Mouse (Mus musculus) thymus, postnatal 36 days (tissue): Measurements from ENCODE around the gene Arl3.

Source experiments
- DNase-seq, 2 experiments: peaks; one replicate each; pipeline ENCODE4 v3.0.0; 2022; ENCODE audit warnings: mixed read lengths in 2 of 2

The Arl3 gene

GRCm38 (mm10) chr19:46516667-46517528 lies 56.1 kb downstream of the Arl3 start:
- peak; percentile 50 to 72 for DNase-seq

DNA sequence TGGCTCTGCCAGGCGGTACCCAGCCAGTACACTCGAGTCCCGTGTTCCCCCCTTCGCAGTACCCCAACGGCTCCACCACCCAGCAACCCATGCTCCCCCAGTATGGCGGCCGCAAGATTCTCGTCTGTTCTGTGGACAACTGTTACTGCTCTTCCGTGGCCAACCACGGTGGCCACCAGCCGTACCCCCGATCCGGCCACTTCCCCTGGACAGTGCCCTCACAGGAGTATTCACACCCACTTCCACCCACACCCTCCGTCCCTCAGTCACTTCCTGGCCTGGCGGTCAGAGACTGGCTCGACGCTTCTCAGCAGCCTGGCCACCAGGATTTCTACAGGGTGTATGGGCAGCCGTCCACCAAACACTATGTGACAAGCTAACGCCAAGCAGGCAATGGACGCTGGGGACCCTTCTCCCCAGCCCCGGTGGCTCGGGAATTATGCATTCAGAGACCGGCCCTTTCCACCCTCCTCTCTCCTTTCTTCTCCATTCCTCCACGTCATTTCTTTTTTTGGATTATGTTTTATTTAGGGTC lies 57.6 kb downstream of the Arl3 start:
- DNase-seq = peak in 1 of 2 experiments; percentile 28

DNA sequence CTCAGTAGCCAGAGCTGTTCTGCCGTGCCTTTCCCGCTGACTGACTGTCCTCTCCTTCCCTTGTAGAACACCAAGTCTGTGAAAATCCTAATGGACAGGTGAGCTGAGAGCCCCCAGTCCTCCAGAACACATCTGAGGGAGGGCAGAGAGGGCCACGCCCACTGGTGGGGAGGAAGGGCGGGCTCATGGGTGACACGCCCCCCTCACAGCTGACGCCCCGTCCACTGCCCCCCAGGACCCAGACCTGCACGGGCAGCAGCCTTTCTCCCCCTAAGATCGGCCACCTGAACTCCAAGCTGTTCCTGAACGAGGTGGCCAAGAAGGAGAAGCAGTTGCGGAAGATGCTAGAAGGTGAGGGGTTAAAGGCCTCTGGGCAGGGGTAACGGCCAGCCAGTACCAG lies 58.6 kb downstream of the Arl3 start:
- no peak for DNase-seq

DNA sequence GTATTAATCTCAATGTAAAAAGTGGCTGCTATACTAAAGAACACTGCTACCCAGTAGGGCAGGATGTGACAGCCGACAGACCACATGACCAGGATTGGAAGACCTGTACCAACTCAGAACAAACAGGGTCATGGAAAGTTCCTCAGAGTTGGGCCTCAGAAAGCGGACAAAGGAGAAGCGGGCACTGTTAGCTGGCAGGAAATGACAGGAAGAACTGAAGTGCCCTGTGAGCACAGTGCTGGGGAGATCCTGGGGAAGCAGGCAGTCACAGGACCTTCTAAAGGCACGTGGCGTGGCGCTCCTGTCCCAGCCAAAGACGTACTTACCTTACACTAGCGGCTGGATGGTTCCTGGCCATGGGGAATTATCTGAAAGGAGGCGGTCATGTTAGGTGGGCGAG lies 61.7 kb downstream of the Arl3 start:
- DNase-seq = peak in 1 of 2 experiments; percentile 51

GRCm38 (mm10) chr19:46510824-46511223 lies 62.2 kb downstream of the Arl3 start:
- peak in 1 of 2 experiments; percentile 54 for DNase-seq

DNA sequence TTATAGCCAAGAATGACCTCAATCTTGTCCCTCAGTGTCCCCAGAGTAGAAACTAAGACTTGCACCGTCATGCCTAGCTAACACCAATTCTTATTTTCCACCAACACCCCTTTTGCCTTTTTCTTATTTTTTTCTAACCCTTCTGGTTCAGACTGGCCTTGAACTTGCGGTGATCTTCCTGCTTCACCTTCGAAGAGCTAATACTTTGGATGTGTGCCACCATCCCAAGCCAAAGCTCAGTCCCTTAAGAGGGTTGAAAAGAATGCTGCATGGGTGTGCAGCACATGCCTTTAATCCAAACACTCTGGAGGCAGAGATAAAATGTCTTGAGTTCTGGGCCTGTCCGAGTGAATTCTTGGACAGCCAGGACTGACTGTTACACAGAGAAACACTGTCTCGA lies 62.6 kb downstream of the Arl3 start:
- no peak for DNase-seq

DNA sequence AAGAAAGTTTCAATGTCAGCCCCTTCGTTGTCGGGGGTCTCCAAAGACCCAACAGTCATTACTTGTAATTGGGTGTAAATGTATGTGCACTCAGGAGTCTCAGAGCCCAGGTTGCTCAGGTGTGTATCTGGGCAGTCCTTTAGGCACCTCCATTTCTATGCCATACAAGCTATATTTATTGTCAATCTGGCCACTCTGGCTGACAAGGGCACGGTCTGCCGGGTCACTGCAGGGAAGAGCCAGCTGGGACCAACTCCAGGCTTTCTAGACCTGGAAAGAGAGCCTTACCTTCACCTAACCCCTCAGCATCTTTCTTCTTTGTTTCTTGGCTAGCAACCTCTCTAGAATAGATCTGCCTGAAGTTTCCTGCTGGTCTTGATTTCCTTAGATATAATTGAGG lies 63.3 kb downstream of the Arl3 start:
- DNase-seq = no peak

GRCm38 (mm10) chr19:46509202-46509601 lies 63.8 kb downstream of the Arl3 start:
- DNase-seq = no peak

GRCm38 (mm10) chr19:46508738-46509137 lies 64.3 kb downstream of the Arl3 start:
- DNase-seq = peak in 1 of 2 experiments; percentile 60

DNA sequence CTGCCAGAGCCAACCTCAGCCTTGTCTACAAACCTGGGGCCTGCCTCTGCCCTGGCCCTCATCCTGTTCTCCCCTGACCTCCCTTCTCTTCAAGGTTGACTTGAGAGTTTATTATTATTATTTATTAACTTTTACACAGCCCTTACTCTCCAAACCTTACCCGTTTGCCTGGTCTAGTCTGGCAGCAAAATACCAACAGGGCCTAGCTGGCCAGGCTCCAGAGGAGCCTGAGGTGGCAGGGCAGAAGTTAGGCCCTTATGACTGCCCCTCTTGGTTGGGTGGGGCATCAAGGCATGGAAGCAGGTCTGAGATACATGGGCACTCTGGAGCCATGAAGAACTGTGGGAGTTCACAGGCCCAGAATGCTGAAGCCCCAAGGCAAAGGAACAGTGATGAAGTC lies 65.2 kb downstream of the Arl3 start:
- DNase-seq = peak in 1 of 2 experiments; percentile 5

GRCm38 (mm10) chr19:46507181-46507581 lies 65.8 kb downstream of the Arl3 start:
- DNase-seq = no peak

- no peak for DNase-seq
These were observed 66.7 kb downstream of the Arl3 start for GRCm38 (mm10) chr19:46506372-46506717.

DNA sequence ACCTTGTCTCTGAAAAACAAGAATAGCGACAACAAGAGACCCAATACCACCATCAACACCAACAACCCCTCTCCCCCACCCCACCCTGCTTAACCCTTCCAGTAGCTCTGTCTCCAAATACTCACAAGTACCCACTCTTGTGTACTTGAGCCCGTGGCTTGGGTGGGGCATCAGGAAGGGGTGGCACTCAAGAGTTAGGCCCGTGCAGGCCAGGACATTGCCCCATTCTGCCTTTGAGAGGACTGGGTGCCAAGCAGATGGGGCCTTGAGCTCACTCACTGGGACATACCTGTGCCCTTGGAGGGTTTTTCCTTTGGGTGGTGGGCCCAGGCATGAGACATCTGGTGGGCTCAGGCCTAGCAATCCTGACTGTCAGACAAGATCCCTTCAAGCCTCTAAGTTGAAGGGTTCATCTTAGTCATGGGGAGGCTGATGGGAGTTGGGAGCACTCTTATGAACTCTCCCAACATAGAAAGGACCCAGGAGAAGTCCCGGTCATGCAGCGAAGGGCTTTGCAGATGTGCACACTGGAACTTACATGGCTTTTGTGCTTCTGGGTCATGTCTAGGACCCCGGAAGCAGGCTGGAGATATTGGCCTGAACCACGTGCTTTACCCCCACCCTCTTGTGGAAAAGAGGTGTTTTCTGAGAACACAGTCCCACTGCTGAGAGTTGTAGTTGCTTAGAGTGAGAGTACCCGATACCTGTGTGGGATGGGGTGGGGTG lies 67.2 kb downstream of the Arl3 start:
- DNase-seq = no peak

DNA sequence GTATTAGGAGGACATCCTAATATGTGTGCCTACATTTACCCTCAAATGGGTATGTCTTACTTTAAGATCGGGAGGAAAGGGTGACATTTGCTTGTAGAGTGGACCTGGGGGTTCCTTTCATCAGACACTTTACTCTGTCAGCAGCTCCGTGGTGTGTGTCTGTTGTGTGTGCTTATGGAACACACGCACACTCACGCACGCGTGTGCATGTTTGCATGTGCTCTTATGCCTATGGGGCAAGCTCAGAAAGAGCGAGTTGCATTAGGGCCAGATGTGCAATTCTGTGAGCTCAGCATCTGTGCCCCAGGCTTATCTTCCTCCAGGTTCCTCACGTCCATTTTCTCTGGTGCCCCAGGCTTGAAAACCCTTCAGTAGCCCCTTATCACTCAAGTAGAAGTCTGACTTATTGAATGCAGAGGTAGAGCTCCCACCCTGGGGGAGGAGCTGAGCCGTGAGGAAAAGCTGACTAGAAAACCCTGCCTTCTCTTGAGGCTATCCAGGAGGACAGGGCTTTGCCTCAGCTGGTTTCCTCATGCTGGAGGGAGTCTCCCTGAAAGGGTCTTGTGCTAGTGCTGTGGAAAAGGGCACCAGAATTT lies 68.1 kb downstream of the Arl3 start:
- no peak for DNase-seq

DNA sequence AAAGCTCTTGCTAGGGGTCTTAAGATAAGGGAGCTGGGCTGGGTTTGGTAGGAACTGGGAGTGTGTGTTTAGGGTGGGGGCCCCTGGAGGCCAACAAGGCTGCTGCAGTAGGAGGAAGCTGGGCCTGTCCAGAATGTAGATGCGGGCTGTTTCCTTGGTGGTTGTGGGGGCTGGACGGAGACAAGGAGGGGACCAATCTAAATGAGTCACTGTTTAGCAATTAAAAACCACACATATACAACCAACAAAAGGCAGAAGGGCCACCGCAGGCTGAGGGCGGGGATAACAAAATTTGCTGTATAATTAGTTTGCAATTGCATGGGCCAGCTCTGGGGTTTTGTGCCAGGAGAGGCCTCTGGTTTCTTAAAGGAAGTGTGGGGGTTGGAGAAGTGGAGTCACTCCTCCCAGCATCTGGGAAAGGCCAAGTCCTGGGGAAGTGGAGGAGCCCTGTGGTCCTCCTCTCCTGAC lies 68.9 kb downstream of the Arl3 start:
- DNase-seq = no peak

- peak; percentile 82 to 89 for DNase-seq
These were observed 69.5 kb downstream of the Arl3 start for GRCm38 (mm10) chr19:46503351-46504084.

GRCm38 (mm10) chr19:46502471-46503166 lies 70.4 kb downstream of the Arl3 start:
- DNase-seq = peak; percentile 92 to 96

DNA sequence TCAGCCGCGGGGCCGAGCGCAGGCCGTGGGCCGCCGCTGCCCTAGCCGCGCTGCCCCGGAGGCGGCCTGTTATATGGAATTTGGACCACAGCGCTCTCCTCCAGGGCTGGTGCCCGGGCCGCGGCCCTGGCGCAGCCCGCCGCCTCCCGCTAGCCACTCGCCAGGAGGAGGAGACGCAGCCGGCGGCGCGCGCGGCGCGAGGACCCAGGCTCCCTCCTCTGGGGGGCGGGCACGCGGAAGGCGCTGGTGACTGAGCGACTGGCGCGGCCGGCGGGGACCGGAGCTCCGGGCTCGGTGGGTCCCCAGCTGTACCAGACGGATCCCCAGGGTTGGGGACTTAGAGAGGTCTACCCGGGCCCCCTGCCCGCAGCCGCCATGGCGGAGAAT lies 70.9 kb downstream of the Arl3 start:
- peak; percentile 89 to 90 for DNase-seq

DNA sequence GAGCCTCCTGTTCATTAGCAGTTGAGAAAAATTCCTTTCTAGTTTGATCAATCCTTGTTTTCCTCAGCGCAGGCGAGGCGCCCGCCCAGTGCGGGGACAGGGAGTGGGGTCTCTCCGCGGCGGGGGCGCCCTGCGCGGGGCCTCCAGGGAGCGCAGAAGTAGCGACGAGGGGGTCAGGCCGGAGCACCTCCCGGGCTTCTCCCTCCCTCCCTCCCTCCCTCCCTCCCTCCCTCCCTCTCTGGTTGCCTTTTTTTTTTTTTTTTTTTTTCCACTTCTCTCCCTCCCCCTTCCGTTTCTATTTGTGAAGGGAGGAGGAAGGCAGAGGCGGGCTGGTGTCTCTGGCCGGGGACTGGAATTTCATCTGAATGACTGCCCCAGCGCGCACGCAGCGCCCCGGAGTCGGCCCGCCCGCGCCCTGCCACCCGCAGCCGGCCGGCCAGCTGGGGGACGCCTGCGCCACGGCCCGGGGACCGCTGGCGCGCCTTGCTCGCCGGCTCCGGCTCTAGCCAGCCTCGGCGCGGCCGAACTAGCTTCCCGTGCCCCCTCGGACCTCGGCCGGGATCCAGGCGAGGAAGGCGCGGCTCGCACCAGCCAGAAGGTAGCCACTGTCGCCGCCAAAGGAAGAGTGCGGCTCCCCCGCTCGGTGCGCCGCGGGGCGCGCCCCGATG lies 71.5 kb downstream of the Arl3 start, which contains the start of gene Trim8:
Gene Trim8 (plus strand): TSS at position 302 of the 668 bp plus-strand sequence.
- DNase-seq = peak; percentile 67 to 77

GRCm38 (mm10) chr19:46500581-46501341 lies 72.2 kb downstream of the Arl3 start:
- DNase-seq = peak; percentile 42 to 70
